Mouse (Mus musculus) c-Kit-positive CD71-negative TER-119-negative erythroid progenitor cells, embryonic 14.5 days (primary cell): ENCODE measurements at regions not wholly inside any gene's neighbourhood (a gene's known extent, or its start where the extent isn't known, plus 50 kb on each side); places are given as distances from the start of the nearest gene placed in this dataset.

Experiments
- DNase-seq: peaks from one replicate; pipeline ENCODE4 v3.0.0-alpha.2; 2013; ENCODE audit warnings: low read depth

- DNase-seq = no peak
Observed at GRCm38 (mm10) chr9:116331406-116331805, 156.2 kb upstream of the Tgfbr2 start.

- no peak for DNase-seq
Observed at GRCm38 (mm10) chr9:116330796-116331195, 155.6 kb upstream of the Tgfbr2 start.

- DNase-seq = no peak
Observed at GRCm38 (mm10) chr9:116329147-116329546, 154.0 kb upstream of the Tgfbr2 start.

GRCm38 (mm10) chr9:116328201-116328600 lies 153.0 kb upstream of the Tgfbr2 start:
- no peak for DNase-seq

DNA sequence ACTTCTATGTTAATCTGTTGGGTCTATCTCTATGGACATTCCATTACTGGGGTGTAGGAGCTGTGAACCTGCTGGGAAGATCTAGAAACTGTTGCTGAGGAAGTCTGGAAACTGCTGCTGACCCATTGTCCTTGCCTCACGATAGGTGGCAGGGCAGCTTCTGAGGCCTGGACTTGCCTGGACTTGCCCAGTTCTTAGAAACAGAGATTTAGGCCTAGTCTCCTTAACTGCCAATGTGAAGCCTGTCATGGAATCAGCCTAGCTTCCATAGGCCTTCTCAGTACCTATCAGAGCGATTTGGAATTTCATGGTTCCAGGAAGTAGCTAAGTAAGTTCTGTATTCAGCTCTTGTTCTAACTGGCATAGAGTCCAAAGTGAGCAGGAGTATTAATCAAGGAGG lies 151.9 kb upstream of the Tgfbr2 start:
- no peak for DNase-seq

DNA sequence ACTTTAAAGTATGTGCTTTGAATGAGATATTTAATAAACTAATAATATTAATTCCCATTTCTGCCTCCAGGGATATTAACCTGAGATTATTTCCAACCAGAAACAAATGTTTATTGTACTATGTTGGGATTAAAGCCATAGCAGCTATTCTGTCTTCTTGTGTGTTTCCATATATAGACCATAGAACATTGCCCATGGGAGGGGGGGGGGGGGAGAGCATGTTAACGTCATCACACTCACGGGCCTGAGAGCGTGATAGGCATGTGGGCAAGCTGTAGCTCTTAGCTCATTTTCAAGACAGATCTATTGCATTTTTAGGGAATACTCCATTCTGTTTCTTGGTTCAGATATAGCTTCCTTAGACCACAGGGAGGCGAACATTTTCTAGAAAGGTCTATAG lies 149.8 kb upstream of the Tgfbr2 start:
- no peak for DNase-seq

GRCm38 (mm10) chr9:116323871-116324721 lies 148.9 kb upstream of the Tgfbr2 start:
- no peak for DNase-seq

GRCm38 (mm10) chr9:116321908-116322307 lies 146.7 kb upstream of the Tgfbr2 start:
- DNase-seq = no peak

GRCm38 (mm10) chr9:116319421-116319820 lies 144.3 kb upstream of the Tgfbr2 start:
- DNase-seq = no peak

GRCm38 (mm10) chr9:116316582-116317095 lies 141.5 kb upstream of the Tgfbr2 start:
- DNase-seq = no peak

GRCm38 (mm10) chr9:116314803-116315202 lies 139.6 kb upstream of the Tgfbr2 start:
- no peak for DNase-seq

GRCm38 (mm10) chr9:116313932-116314790 lies 139.0 kb upstream of the Tgfbr2 start:
- DNase-seq = no peak

- no peak for DNase-seq
Observed at GRCm38 (mm10) chr9:116311364-116311763, 136.2 kb upstream of the Tgfbr2 start.

- no peak for DNase-seq
Observed at GRCm38 (mm10) chr9:116301602-116302001, 126.4 kb upstream of the Tgfbr2 start.

GRCm38 (mm10) chr9:116298791-116299190 lies 123.6 kb upstream of the Tgfbr2 start:
- no peak for DNase-seq

- no peak for DNase-seq
Observed at GRCm38 (mm10) chr9:116296349-116296748, 121.2 kb upstream of the Tgfbr2 start.

DNA sequence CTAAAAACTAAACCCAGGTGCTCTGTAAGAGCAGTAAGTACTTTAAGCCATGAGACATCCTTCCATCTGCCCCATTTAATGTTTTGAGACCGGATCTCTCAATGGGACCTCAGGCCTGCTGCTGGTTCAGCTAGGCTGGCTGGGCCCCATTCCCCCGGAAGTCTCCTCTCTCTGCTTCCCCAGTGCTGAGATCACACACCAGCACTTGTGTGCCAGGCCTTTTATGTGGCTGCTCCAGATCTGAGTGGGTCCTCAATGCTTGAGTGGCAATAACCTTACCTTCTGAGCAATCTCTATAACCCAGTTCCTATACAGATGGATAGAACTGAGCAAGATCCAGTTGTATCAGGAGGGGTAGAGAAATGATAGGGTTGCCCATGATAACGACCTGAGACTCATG lies 118.9 kb upstream of the Tgfbr2 start:
- DNase-seq = no peak

- DNase-seq = no peak
Observed at GRCm38 (mm10) chr9:116293110-116293509, 118.0 kb upstream of the Tgfbr2 start.

DNA sequence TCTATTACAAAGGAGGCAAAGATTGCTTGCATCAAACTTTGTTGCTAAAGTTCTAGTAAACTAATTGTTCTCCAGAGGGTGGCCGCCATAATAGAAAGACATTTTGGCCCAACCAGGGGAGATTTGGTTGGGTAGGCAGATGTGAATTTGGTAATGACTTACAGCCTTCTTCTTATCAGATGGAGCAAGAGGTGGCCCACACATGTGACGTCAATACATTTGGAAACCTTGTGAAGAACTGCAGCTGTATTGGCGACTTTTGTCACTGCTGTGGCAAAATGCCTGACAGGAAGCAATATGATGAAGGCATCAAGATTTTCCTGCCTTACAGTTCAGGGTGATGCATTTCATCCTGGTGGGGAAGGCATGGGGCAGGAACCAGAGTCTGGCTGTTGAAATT lies 116.5 kb upstream of the Tgfbr2 start:
- DNase-seq = no peak

GRCm38 (mm10) chr9:116290896-116291295 lies 115.7 kb upstream of the Tgfbr2 start:
- DNase-seq = no peak

GRCm38 (mm10) chr9:116285691-116286431 lies 110.7 kb upstream of the Tgfbr2 start:
- DNase-seq = no peak
